Comparison of ENCODE assay signal across 23 mouse cellular contexts in the genomic region with DNA sequence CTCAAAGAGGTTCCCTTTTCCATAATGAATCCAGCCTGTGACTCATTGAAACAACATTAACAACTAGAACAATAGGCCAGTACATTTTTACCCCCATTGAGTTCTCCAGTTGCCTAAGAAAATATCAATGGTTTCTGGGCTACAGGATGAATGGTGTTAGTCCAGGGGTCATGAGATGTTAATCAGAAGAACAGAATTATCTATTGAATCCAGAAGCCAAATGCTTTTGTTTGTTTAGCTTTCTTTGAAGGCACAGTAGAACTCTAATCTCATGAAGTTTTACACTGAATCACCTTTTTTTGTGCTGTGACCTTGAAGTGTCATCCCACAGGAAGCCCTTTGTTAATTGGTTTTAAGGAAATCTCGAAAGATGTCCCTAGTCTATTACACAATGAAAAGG.
"Had no signal": no experiment of that assay in that cellular context is flagged by ENCODE, and none has a peak within 500 bp of the region (broad histone marks: within the 10 kb centered on the region; RNA-seq: fewer than 3 reads in every experiment).

No protein-coding gene starts in this region.

- H3K36me3 ChIP-seq: heart, embryonic 13.5 days; heart, embryonic 15.5 days; hindbrain, embryonic 10.5 days; hindbrain, embryonic 12.5 days; intestine, embryonic 15.5 days; limb, embryonic 13.5 days; limb, embryonic 15.5 days; liver, embryonic 12.5 days had no signal

- H3K27me3 ChIP-seq: heart, embryonic 13.5 days; heart, embryonic 15.5 days; hindbrain, embryonic 12.5 days; intestine, embryonic 15.5 days; limb, embryonic 13.5 days; limb, embryonic 15.5 days; liver, embryonic 12.5 days had no signal

- H3K27ac ChIP-seq: gastrocnemius, adult 2 months; heart, embryonic 13.5 days; heart, embryonic 15.5 days; hindbrain, embryonic 10.5 days; hindbrain, embryonic 12.5 days; hindbrain, embryonic 14.5 days; intestine, embryonic 15.5 days; layer of hippocampus, adult 2 months; left cerebral cortex, adult 2 months; limb, embryonic 13.5 days; limb, embryonic 15.5 days; liver, embryonic 12.5 days; liver, embryonic 14.5 days had no signal

- H3K4me3 ChIP-seq: gastrocnemius, adult 2 months; heart, embryonic 13.5 days; heart, embryonic 15.5 days; hindbrain, embryonic 10.5 days; hindbrain, embryonic 12.5 days; intestine, embryonic 15.5 days; layer of hippocampus, adult 2 months; left cerebral cortex, adult 2 months; limb, embryonic 13.5 days; limb, embryonic 15.5 days; liver, embryonic 12.5 days had no signal

- H3K9ac ChIP-seq: heart, embryonic 13.5 days; heart, embryonic 15.5 days; hindbrain, embryonic 12.5 days; hindbrain, embryonic 14.5 days; intestine, embryonic 15.5 days; limb, embryonic 13.5 days; limb, embryonic 15.5 days; liver, embryonic 12.5 days; liver, embryonic 14.5 days had no signal

- H3K9me3 ChIP-seq: heart, embryonic 13.5 days; heart, embryonic 15.5 days; hindbrain, embryonic 10.5 days; hindbrain, embryonic 12.5 days; intestine, embryonic 15.5 days; limb, embryonic 13.5 days; limb, embryonic 15.5 days; liver, embryonic 12.5 days had no signal

- H3K4me1 ChIP-seq: heart, embryonic 15.5 days; hindbrain, embryonic 10.5 days; hindbrain, embryonic 12.5 days; intestine, embryonic 15.5 days; limb, embryonic 13.5 days; limb, embryonic 15.5 days; liver, embryonic 12.5 days had no signal

- DNase-seq: gastrocnemius, adult 2 months; gastrocnemius, postnatal 10 days; gastrocnemius, postnatal 25 days; heart, adult 18-20 months; heart, postnatal 14 days; heart, postnatal 4 days; kidney, adult 18-20 months; kidney, postnatal 25 days; kidney, postnatal 4 days; left cerebral cortex, postnatal 4 days; lung, adult 18-20 months had no signal
